Mouse (Mus musculus): ENCODE data around the gene Lrrc72. TPM values are rescaled to one million over a fixed set of nuclear protein-coding genes. Genes with fewer than 3 reads are reported as not detected.

Lrrc72 gene
- not detected in 2 replicates for polyA plus RNA-seq (2021; fragmentation: Nextera tagmentation)
- long read RNA-seq, experiment 1: 0 reads
- long read RNA-seq, experiment 2: 0 reads

DNA sequence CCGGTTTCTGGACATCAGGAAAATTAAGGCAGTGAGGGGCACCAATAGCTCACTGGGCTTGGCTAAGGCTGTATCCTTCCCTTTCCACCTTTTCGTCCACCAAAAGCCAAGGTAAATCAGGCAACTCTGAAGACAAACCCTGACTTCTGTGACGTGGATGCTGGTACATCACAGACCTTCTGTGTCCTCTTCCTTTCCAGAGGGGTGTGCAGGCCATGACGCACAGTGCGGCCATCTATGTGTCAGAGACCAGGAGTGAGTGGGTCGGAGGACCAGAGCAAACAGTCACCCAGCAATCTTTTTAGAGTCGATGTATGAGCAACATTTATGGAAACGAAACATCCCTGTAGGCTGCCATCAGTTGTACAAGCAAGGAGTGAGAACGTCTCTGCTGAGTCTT, at the start of gene Lrrc72:
Lrrc72 (minus strand) TSS at position 101 of the 400 bp plus-strand sequence.

Other genes with a start within 250 kb of the Lrrc72 start
- gene Tspan13, start 210.9 kb downstream of the Lrrc72 start, polyA plus RNA-seq (2021; fragmentation: Nextera tagmentation): 305 and 324 TPM in 2 replicates
- 30.9 and 37.6 TPM in 2 replicates for gene Ankmy2, start 96.3 kb downstream of the Lrrc72 start, polyA plus RNA-seq (2021; fragmentation: Nextera tagmentation)
- gene Bzw2, start 95.3 kb downstream of the Lrrc72 start, polyA plus RNA-seq (2021; fragmentation: Nextera tagmentation): 27.1 and 29.4 TPM in 2 replicates
- 0.68 and 0.83 TPM in 2 replicates for gene Sostdc1, start 60.7 kb upstream of the Lrrc72 start, polyA plus RNA-seq (2021; fragmentation: Nextera tagmentation)
- gene Ispd, start 128.1 kb upstream of the Lrrc72 start, polyA plus RNA-seq (2021; fragmentation: Nextera tagmentation): 8.7 and 10.1 TPM in 2 replicates
- gene D630036H23Rik, start 128.8 kb upstream of the Lrrc72 start, polyA plus RNA-seq (2021; fragmentation: Nextera tagmentation): 2.6 and 2.9 TPM in 2 replicates

All from left cerebral cortex, adult 6 months (tissue).